Comparison of ENCODE assay signal across 13 mouse cellular contexts in genomic region chr15:77243876-77244560, GRCm38 (mm10).
DNase-seq lines count a peak whose midpoint lies in the region; ATAC-seq and TF ChIP-seq lines count a peak whose summit lies in the region.
"Had no signal": no experiment of that assay in that cellular context is flagged by ENCODE, and none has a peak within 500 bp of the region (broad histone marks: within the 10 kb centered on the region; RNA-seq: fewer than 3 reads in every experiment).

No protein-coding gene starts in this region.

- H3K4me2 ChIP-seq in liver, postnatal 0 days (ENCODE audit: low read depth, low read length) = no peak overlapping the region

- no peak for TF ChIP-seq POLR2A in embryonic fibroblast, embryonic 13.5 days (IDR thresholded peaks at IDR 0.05; ENCODE audit: low read depth, low read length)

- 65% methylated on average over 5 of the region's 5 CpGs for WGBS in liver, postnatal 0 days (ENCODE audit: insufficient replicate concordance)

- H3K4me3 ChIP-seq in gastrocnemius, adult 2 months = no peak overlapping the region
- H3K4me3 ChIP-seq in embryonic fibroblast, embryonic 13.5 days (ENCODE audit: insufficient read depth, low read length) = no peak overlapping the region
- no peak overlapping the region for H3K4me3 ChIP-seq in liver, postnatal 0 days (ENCODE audit: low read depth, low read length)
- H3K4me3 ChIP-seq: megakaryocyte, embryonic 14.5 days had no signal

- H3K36me3 ChIP-seq in liver, postnatal 0 days (replicated peaks; ENCODE audit: insufficient read depth, low read length) = no peaks in the 10 kb centered on the region

- peaks cover 24% of the 10 kb centered on the region for H3K4me1 ChIP-seq in embryonic fibroblast, embryonic 13.5 days (ENCODE audit: control insufficient read depth, insufficient read depth, low read length)
- H3K4me1 ChIP-seq in liver, postnatal 0 days (ENCODE audit: insufficient read depth) = peaks cover 21% of the 10 kb centered on the region
- H3K4me1 ChIP-seq: megakaryocyte, embryonic 14.5 days had no signal

- H3K9ac ChIP-seq in liver, postnatal 0 days (replicated peaks) = no peak overlapping the region

- no peaks in the 10 kb centered on the region for H3K9me3 ChIP-seq in liver, postnatal 0 days (ENCODE audit: low read length)
- H3K9me3 ChIP-seq: megakaryocyte, embryonic 14.5 days had no signal

- H3K27me3 ChIP-seq in liver, postnatal 0 days (ENCODE audit: insufficient read depth, low read length) = no peaks in the 10 kb centered on the region

- peak; percentile 74 for TF ChIP-seq EP300 in liver, postnatal 0 days (IDR thresholded peaks at IDR 0.05; ENCODE audit: low read depth)

- DNase-seq in gastrocnemius, adult 2 months = no peak
- no peak for DNase-seq in gastrocnemius, postnatal 10 days
- peak; percentile 57 for DNase-seq in adipocyte (ENCODE audit: low spot score)
- DNase-seq in liver, postnatal 0 days = peak; percentile 36
- DNase-seq in urinary bladder, adult 2 months (ENCODE audit: low spot score) = no peak
- DNase-seq in kidney, postnatal 14 days = no peak
- DNase-seq: heart, postnatal 10 days; kidney, postnatal 10 days; left cerebral cortex, postnatal 4 days; retina, postnatal 1 day had no signal

- peak; percentile 94 for ATAC-seq in liver, postnatal 0 days
- no peak for ATAC-seq in megakaryocyte progenitor cell, adult 5-6 weeks (replicated peaks; ENCODE audit: poor library complexity)

- no peak for TF ChIP-seq CTCF in gastrocnemius, adult 2 months (IDR thresholded peaks at IDR 0.05)
- no peak for TF ChIP-seq CTCF in embryonic fibroblast, embryonic 13.5 days (IDR thresholded peaks at IDR 0.05; ENCODE audit: borderline replicate concordance, insufficient read depth, low read length)
- TF ChIP-seq CTCF in liver, postnatal 0 days (IDR thresholded peaks at IDR 0.05; ENCODE audit: low read depth) = no peak

- peak overlapping the region; percentile 82 for H3K27ac ChIP-seq in gastrocnemius, adult 2 months
- H3K27ac ChIP-seq in embryonic fibroblast, embryonic 13.5 days (ENCODE audit: insufficient read depth, low read length) = peak overlapping the region; percentile 75
- peak overlapping the region; percentile 92 for H3K27ac ChIP-seq in liver, postnatal 0 days (ENCODE audit: low read depth)

- intact Hi-C loops in gastrocnemius, adult 2 months (cut with DNase I) = no loop called here

Comparison
In these comparisons a context has a peak if more than half of its experiments do, and no peak if none do; other contexts are left out.
1. DNase-seq: peak in adipocyte (single experiment) and liver, postnatal 0 days (single experiment); none in gastrocnemius, adult 2 months (single experiment), gastrocnemius, postnatal 10 days (single experiment), urinary bladder, adult 2 months (single experiment) and kidney, postnatal 14 days (single experiment).
2. Peak in every context shown above with its lines, with median percentiles within 50 percentile points of each other: H3K27ac ChIP-seq.